Mouse (Mus musculus): ENCODE data around the gene Acadm.

Gene Acadm

DNA sequence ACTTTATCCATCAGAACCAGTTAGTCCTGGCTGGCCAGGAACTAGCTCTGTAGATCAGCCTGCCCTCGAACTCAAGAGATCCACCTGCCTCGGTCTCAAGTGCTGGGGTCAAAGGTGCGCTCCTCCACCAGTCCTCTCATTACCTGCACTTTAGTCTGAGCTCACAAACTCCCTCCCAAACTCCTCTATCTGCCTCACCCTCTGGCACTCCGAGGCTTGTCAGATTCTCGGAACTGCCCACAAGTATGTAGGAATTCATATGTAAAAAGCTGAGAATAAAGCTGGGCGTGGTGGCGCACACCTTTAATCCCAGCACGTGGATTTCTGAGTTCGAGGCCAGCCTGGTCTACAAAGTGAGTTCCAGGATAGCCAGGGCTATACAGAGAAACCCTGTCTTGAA lies 3.9 kb downstream of the Acadm start:
- no peak for DNase-seq

- DNase-seq = no peak
Measured at GRCm38 (mm10) chr3:153940021-153940420, 4.4 kb downstream of the Acadm start.

GRCm38 (mm10) chr3:153937116-153937810 lies 7.2 kb downstream of the Acadm start:
- DNase-seq = no peak

GRCm38 (mm10) chr3:153935878-153936277 lies 8.6 kb downstream of the Acadm start:
- no peak for DNase-seq

GRCm38 (mm10) chr3:153932461-153932860 lies 12.0 kb downstream of the Acadm start:
- no peak for DNase-seq

DNA sequence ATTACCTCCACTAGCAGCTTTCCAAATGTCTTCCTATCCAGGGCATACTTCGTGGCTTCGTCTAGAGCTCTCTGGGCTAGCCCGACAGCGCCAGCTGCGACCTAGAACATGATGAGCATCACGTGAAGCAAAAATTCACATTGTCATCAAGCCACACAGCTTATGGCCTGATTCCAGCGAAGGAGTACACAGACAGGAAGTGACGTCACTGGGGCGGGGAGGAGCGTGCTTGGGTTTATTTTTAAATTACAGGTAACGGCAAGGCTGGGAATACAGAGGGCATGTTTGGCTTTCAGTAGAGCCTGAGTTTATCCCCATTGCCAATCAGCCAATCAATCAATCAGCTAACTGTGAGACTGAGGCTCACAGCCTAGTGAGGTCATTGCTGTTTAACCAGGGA lies 14.9 kb downstream of the Acadm start:
- DNase-seq = no peak

GRCm38 (mm10) chr3:153926333-153926732 lies 18.1 kb downstream of the Acadm start:
- DNase-seq = no peak

DNA sequence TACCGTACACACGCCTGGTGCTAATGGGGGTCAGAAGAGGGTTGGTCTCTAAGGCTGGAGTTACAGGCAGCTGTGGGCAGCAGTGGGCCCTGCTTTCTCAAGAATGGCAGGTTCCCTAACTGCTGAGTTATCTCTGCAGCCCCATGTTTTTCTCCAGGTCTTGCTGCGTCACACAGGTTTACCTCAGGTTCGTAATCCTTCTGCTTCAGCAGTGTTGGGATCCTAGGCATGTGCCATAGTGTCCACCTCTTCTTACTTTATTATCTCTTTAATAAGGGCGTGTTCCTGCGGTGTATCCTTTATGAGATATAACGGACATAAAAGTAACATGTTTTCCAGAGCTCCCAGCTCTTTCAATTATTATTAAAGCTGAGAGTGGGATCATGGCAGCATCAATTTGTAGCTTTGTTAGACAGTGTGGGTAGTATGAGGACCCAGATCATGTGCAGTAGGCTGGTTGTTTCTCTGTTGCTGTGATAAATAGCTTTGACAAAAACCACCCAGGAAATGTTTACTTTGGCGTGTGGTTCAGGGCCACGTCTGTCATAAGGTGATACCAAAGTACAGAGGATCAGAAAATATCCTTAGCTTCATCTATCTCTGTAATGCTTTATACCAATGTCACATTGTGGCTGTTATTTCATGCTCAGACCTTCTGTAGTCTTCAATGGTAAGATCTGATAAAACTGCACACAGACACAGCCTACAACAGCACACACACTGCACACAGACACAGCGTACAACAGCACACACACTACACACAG lies 23.1 kb downstream of the Acadm start:
- no peak for DNase-seq

- DNase-seq = no peak
Measured at GRCm38 (mm10) chr3:153917200-153917599, 27.2 kb downstream of the Acadm start.

DNA sequence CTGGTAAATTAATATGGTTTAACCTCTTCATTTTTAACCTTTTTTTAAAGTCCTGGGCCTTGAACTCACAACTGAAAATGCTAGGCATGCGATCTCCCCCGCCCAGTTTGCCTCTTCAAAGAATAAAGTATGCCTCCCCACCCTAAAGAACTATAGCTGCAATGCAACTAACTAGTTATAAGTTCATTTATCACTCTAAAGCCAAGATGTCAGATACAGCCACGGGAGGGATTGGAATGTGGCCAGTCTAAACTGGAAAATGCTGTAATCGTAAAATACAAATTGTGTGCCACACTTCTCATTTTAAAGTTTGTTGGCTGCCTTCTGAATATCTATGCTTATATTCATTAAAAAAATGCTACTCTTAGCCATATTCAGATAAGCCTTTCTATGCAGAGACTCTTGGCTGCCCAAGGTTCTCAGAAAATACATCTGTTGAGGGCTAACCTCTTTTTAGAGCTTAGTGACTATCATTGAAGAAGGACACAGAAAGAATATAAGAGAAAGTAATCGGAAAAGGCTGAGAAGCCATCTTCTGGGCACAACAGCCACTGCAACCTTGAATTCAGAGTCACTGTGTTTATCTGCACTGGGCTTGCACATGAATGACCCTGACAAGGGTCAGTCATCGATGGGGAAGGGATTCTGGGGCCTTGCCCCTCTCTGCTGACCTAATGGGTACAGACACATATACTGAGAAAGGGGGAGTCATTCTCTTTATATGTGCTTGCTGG lies 30.8 kb downstream of the Acadm start:
- DNase-seq = no peak

- DNase-seq = peak; percentile 95
Measured at GRCm38 (mm10) chr3:153912546-153913509, 31.6 kb downstream of the Acadm start, which contains the start of gene Rabggtb. Gene Rabggtb (minus strand): TSS chr3:153913009.

GRCm38 (mm10) chr3:153911882-153912440 lies 32.5 kb downstream of the Acadm start:
- no peak for DNase-seq

DNA sequence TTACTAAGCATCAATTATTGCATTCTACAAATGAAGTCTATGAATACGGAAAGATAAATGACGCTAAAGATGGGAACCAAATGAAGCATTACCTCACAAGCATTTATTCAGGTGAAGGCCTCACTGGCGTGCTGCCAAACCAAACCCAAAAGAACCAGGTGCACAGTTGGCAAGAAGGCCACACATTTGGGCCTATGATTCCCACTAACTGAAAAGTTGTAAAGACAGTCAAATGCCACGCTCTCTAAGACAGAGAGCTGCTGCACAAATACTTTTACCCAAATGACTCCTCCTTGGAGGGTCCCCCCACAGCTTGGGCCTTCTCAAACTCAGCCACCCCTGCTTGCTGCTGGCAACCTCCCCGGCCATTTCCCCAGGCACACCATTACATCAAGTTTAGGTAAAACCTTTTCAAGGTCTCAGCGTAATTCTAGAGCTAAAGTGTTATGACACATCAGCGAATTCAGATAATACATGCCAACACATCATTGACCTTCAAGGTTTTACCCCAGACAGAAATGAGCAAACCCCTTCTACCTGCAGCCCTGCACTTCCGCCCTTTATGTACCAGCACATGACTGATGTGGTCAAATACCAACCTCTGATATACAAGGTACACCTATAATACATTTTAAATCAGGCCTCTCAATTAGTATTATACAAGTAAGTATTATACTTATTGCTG lies 33.1 kb downstream of the Acadm start:
- DNase-seq = no peak

DNA sequence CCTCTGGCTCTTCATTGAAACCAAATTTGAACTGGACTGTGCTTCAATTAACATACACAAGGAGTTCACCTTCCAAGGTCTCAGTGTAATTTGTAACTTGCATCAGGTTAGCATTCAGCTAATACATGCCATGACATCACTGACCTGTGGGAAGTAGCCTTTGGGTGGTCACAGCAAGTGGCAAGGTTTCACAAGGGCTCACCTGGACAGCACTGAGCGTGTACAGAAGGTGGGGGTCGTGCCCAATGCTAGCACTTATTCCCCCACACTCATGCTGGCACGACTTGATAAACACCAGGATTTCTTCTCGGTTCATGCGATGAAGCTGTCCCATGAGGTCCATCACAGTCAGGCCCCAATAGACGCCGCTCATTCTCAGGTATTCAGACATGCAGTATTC lies 33.9 kb downstream of the Acadm start:
- no peak for DNase-seq

DNA sequence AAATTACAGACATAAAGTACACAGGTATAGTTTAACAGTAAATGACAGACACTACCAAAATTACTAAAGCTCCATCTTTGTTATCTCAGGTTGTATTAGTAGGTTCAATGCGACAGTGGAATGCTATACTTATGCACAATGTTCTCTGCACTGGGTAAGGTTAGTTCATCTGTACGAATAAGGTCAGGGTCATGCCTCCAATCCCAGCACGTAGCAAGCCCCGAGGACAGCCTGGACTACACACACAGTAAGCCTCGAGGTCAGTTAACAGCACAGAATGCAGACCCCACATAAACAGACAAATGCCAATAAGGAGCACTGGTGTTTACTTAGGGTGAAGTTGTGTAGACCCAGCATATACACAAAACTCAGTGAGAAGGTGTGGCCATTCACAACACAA lies 35.5 kb downstream of the Acadm start:
- DNase-seq = no peak

DNA sequence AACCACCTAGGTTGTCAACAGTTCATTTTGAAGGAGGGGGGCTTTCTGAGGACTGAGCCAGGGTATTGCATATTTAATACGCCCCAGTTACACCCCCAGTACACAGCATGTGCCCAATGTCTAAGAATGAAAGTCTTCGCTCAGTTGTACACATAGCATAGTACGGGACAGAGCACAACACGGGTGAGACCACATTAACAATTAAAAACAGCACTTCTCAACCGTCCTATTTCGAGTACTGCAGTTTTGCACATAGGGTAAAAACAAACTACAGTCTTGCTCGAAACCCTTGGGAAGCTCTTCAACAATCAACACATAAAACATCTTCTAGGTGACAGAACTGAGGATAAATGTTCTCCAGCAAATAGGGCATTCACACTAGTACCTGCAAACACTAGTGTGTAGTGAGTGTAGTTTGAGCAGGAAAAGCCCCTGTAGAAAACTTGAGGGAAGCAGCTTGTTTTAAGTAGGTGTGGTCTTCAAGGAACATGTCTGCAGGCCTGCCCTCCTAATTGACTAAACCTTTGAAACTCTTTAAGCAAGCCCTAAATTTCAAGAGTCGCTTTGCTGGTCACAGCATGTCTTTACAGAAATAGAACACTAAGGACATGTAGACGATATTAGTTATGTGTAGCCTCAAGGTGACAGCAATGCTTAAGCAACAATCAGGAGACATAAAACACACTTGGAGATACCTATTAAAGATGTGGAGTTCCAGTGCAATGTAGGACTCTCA lies 38.1 kb downstream of the Acadm start, which contains the start of gene Msh4:
Msh4 (minus strand) TSS at position 3 of the 736 bp plus-strand sequence.
- DNase-seq = no peak

DNA sequence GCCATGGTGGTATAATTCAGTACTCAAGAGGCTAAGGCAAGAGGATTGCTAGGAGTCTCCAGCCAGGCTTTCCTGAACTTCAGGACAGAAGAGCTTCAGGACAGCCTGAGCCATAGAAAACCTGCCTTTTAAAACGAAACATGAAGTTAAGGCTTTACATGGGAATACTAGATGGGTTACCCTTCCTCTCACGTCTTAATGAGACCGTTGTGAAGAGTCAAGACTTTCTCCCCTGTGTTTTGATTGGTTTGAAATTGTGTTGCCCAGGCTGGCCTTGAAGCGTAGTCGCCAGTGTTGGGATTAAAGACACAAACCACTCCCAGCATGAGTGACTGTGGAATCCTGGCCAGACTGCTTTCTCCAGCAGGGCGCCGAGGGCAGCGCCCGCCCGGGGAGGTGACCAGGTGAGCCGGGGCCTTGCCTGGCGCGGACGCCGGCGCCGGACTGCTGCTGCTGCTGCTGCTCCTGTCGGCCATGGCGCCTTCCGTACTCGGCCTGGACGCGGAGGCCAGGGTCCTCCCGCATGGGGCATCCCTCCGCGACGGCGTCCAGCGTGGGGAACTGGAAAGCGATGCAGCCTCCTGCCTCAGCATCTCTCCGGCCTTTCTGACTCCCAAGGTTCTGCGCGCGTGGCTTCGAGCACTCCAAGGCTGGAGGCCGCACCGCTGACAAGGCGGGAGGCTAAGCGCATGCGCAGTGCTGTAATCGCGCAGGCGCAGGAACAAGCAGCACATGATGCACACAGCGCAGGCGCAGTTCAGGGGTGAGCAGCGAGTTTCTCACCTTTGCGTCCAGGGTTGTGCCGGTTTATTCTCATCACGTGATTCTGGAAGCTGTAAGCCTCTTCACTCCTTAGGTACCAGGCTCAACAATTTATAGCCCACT lies 38.9 kb downstream of the Acadm start:
- no peak for DNase-seq

DNA sequence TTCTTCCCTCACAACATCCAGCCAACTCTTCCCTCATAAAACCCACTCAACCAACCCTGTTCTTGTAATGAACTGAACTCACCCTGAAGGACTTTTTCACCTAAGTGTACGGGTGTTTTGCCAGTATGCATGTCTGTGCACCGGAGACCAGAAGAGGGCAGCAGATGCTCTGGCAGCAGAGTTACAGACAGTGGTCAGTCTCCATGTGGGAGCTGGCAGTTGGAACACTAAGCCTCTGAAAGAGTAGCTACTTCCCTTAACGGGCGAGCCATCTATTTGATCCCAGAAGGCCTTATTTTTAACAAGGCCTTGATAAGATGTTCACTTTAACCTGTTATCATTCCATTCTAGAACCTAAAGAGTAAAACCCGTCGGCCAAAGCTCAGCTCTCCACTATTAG lies 39.8 kb downstream of the Acadm start:
- DNase-seq = peak; percentile 25

GRCm38 (mm10) chr3:153902595-153902994 lies 41.8 kb downstream of the Acadm start:
- DNase-seq = no peak

GRCm38 (mm10) chr3:153901904-153902303 lies 42.5 kb downstream of the Acadm start:
- no peak for DNase-seq

Measured in right cerebral cortex, postnatal 14 days (tissue).